Mouse (Mus musculus) testis, adult 2 months (tissue): ENCODE measurements at regions not wholly inside any gene's neighbourhood (a gene's known extent, or its start where the extent isn't known, plus 50 kb on each side); places are given as distances from the start of the nearest gene placed in this dataset.
A peak's percentile ranks its signal among the peaks of the same experiment; 100 is the strongest.

Experiments used
- H3K27ac ChIP-seq: fragments of 200-500 bp; 2 replicates; pipeline ENCODE4 v1.5.1; 2012; ENCODE audit warnings: low read depth, low read length; ENCODE audit not compliant: control insufficient read depth, insufficient read depth
- H3K27me3 ChIP-seq: fragments of 200-500 bp; 2 replicates; pipeline ENCODE4 v1.6.1; 2012; ENCODE audit warnings: mild to moderate bottlenecking, low read length, moderate library complexity; ENCODE audit not compliant: control insufficient read depth, insufficient read depth
- H3K36me3 ChIP-seq: fragments of 200-500 bp; 2 replicates; pipeline ENCODE4 v1.6.1; 2012; ENCODE audit warnings: mild to moderate bottlenecking, low read length; ENCODE audit not compliant: control insufficient read depth, insufficient read depth
- H3K4me1 ChIP-seq: fragments of 200-500 bp; 2 replicates; pipeline ENCODE4 v1.6.1; 2012; ENCODE audit warnings: low read length; ENCODE audit not compliant: control insufficient read depth, insufficient read depth
- H3K4me3 ChIP-seq: fragments of 200-500 bp; 2 replicates; pipeline ENCODE4 v1.5.1; 2012; ENCODE audit warnings: low read depth, mild to moderate bottlenecking, low read length, moderate library complexity, mixed read lengths; ENCODE audit not compliant: control insufficient read depth
- CTCF ChIP-seq: fragments of 200-500 bp; IDR thresholded peaks from 2 replicates; pipeline ENCODE4 v1.5.1; 2012; ENCODE audit warnings: low read depth, mild to moderate bottlenecking, inconsistent platforms, low read length, moderate library complexity; ENCODE audit not compliant: control insufficient read depth, insufficient read depth, insufficient replicate concordance
- POLR2A ChIP-seq: fragments of 200-500 bp; IDR thresholded peaks from 2 replicates; pipeline ENCODE4 v1.6.1; 2012; ENCODE audit warnings: low read depth, mild to moderate bottlenecking, inconsistent platforms, low read length, moderate library complexity; ENCODE audit not compliant: control insufficient read depth

DNA sequence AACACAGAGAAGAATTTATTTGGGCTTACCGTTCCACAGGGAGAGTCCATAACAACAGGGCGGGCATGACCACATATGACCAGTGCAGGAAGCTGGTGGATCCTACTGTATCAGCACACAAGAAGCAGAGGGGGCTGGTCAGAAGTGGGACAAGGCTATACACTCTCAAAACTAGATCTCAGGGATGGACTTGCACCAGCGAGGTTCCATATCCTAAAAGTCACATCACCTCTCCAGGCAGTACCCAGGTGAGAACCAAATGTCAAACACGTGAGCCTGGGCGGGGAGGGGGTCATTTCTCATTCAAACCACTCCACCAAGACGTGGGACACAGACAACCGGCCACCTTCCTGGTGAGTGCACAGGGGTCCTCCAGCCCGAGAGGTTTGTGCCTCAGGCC lies 167.9 kb downstream of the Basp1 start:
- Histone ChIP-seq H3K27ac (no peak overlapping the region), H3K36me3 (no peaks in the 10 kb centered on the region), H3K4me1 (no peaks in the 10 kb centered on the region), H3K4me3 (no peak overlapping the region), H3K27me3 (no peaks in the 10 kb centered on the region)
- TF ChIP-seq POLR2A (no peak), CTCF (no peak)

DNA sequence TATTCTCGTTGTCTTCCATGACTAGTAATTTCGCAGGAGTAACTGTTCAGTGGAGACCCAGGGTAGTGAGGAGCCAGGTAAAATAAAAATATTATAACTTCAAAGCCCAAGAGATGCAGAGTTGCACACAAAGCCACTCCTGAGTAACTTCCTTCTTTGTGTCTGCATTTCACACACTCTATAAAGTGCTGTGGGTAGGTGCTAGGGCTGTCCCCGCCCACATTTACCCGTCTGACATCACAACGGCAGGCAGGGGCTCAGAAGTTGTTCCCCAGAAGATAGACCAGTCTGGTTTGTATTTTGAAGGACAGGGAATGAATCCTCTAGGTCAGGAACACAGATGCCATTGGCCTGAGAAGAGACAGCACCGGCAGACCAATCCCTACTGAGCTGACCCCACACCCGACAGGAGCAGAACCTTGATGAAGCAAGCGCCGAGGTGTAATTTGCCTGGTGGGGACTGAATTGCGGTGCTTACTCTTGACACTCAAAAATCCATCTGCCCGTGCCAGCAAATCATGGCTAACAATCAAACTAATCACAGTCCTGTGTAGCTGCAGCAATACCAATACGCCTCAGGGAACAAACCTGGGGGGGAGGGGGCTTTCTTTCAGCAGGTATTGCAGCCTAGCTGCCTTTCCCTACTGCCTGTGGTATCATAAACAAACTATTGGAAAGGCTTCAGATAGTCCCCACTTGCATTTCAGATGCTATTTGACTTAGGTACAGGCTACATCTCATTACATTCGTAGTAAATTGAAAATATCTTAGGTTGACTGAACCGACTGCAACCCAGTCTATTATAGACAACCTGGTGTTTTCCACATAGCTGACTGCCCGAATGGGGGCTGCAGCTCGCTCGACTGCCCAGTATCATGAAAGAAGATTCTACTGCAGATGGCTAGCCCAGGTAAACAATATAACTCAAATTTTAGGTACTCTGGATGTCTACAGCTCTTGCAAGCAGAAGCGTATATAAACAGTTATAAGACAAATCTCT lies 175.6 kb downstream of the Basp1 start:
- H3K36me3 ChIP-seq = no peaks in the 10 kb centered on the region
- H3K4me1 ChIP-seq = peaks cover 2% of the 10 kb centered on the region; the same call in 1 of the 2 replicates
- TF ChIP-seq POLR2A (no peak), CTCF (no peak)
- no peaks in the 10 kb centered on the region for H3K27me3 ChIP-seq
- H3K4me3 ChIP-seq = peak overlapping the region; percentile 22
- no peak overlapping the region for H3K27ac ChIP-seq

DNA sequence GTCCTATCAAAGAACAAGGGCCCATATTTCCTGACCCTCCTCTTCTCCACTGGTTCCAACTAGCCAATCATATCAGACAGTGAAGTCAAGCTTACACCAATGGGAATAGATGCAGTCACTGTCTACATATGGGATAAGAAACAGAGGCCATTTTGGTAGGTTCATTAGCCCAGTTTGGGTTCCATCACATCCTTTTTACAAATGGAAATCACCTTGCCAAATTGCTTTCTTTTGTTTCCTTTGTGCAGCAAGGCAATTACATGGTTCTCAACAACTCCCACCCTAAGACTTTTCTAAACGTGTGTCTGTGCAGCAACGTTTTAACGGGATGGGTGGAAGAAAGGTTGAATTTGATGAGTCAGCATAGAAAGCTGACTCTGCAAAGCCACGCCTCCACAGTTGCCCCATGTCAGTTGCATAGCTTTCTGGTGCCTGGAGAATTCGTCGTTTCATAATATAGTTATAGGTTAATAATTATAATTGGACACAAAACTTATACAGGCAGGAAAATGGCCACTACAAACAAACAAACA lies 177.3 kb downstream of the Basp1 start:
- H3K4me3 ChIP-seq = no peak overlapping the region
- H3K27me3 ChIP-seq = no peaks in the 10 kb centered on the region
- H3K27ac ChIP-seq = no peak overlapping the region
- H3K36me3 ChIP-seq = no peaks in the 10 kb centered on the region
- TF ChIP-seq POLR2A (no peak), CTCF (no peak)
- peaks cover 2% of the 10 kb centered on the region; the same call in 1 of the 2 replicates for H3K4me1 ChIP-seq

DNA sequence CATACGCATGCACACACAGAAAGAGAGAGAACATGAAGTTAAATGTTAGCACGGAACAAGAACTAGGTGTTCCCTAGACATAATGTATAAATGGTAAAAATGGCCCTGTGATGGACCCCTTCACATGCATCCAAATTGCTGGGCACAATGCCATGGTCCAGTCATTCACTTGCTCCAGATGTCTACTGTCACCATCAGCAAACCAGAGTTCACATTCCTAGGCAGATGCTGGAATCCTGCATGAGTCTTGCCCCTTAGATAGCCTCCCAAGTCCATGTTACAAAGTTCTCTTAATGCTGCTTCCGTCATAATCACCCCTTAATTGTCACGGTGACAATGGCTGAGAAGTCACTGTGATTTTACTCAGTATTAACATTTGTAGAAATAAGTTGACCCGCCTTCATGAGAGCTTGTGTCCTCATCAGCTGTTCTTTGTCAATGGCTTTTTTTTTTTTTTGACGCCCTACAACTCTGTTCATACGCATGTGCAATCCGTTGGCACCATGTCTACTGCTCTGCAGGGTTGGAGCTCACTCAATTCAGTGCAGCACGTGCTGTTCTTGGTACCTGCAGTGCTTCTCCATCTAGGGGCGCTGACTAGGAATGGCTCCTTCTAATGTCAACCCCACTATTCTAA lies 179.4 kb downstream of the Basp1 start:
- no peak overlapping the region for H3K4me3 ChIP-seq
- TF ChIP-seq POLR2A (no peak), CTCF (no peak)

DNA sequence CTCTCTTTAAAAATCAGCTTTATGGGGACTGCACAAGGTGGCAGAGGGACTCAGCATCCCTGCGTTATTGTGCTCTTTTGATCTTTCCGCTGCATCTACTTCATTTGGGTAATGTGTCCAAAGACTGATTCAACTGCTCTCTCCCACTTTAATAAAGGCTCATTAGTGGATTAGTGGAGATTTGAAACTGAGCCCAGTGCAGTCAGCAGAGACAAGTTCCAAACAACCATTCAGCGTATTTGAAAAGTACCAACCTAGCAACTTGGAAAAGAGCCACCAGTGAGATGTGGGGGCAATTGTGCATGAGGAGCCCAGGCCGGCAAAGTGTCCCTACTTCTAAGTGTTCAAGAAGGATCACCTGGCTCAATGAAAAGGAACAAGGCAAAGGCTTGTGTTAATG lies 183.4 kb downstream of the Basp1 start:
- H3K4me3 ChIP-seq = no peak overlapping the region
- no peak overlapping the region for H3K27ac ChIP-seq
- no peaks in the 10 kb centered on the region for H3K36me3 ChIP-seq
- H3K4me1 ChIP-seq = no peaks in the 10 kb centered on the region
- H3K27me3 ChIP-seq = no peaks in the 10 kb centered on the region
- no peak for TF ChIP-seq POLR2A

More for the DNA sequence above, 179.4 kb downstream of the Basp1 start:
- peaks cover 2% of the 10 kb centered on the region; the same call in 1 of the 2 replicates for H3K4me1 ChIP-seq
- no peaks in the 10 kb centered on the region for H3K27me3 ChIP-seq
- no peak overlapping the region for H3K27ac ChIP-seq
- H3K36me3 ChIP-seq = no peaks in the 10 kb centered on the region

DNA sequence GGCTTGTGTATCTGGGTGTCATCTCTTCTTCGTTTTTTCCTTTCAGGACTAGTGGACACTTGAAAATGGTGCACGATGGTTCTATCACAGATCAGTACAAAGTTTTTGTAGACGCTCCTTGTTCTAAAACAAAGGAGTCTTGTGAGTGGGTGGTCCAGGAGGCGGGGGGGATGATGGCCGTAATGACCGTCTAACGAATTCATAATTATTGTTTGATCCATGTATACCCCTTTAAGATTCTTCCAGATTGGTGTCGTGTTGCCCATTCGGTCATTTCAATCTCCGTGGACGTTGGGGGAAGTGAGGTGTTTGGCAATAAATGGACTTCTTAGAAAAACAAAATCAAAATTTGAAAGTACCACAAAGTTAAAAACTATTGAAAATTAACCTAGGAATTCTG lies 183.8 kb downstream of the Basp1 start:
- Histone ChIP-seq H3K4me3 (no peak overlapping the region), H3K27me3 (no peaks in the 10 kb centered on the region), H3K27ac (no peak overlapping the region), H3K4me1 (no peaks in the 10 kb centered on the region), H3K36me3 (no peaks in the 10 kb centered on the region)
- TF ChIP-seq CTCF (no peak), POLR2A (no peak)

DNA sequence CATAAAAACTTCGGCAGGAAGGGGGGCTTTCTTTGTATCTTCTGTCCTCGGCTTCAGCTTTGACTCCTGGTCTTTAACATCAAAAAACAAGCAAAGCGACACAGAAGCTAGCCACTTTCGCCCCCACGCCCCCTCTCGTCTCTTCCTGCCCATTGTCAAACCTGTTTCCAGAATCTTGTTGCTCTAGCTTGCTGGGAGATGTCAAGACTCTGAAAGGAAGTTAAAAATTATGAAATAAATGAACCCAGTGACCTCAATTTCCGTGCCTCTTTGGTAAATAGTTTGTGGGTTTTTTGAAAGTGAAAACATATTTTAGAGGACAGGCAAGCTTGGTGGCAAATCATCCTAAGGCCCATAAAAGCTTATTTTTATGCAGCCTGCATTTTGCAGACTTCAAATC lies 186.1 kb downstream of the Basp1 start:
- Histone ChIP-seq H3K27me3 (no peaks in the 10 kb centered on the region), H3K27ac (no peak overlapping the region), H3K36me3 (no peaks in the 10 kb centered on the region), H3K4me1 (no peaks in the 10 kb centered on the region), H3K4me3 (no peak overlapping the region)
- TF ChIP-seq POLR2A (no peak), CTCF (no peak)
